Mouse (Mus musculus) cerebellum, adult 18-20 months (tissue): ENCODE results near the gene Nup93.

Source experiments
- DNase-seq, 2 experiments: peaks; one replicate each; pipeline ENCODE4 v3.0.0; 2021

The Nup93 gene

DNA sequence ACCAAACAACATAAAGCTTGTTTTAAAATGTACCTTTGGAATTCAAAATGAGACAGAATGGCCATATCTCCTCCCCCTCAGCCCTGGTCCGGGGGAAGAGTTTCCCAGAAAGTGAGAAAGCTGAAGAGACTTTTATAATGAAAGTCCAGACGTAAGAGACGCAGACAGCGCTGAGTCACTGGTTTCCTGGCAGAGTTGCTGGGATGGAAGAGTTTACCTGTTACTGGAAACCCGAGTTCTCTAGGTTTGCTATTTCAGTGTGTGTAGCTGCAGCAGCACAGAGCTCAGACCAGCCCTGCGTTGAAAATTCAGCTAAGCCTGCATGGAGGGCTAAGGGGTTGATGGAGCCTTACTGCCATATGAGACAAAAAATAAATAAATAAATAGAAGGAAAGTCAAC lies 108.7 kb downstream of the Nup93 start:
- DNase-seq = no peak

DNA sequence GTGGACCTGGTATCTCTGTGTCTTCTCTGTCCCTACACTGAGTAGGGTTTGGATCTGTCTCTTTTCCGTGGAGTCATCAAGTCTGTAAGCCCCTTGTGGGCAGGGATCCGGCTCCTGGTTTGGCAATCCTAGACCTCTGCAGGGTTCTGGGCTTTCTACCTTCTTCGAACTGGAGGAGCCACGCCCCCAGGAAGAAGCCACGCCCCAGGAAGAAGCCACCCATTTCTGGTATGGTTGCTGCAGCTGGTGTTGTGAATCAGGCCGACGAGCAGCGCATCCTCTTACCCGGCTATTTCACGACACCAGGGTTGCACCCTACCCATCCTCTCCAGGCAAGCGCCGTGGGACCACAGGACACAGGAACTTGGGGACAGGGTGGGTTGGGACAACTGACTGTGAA lies 109.7 kb downstream of the Nup93 start:
- DNase-seq = no peak

DNA sequence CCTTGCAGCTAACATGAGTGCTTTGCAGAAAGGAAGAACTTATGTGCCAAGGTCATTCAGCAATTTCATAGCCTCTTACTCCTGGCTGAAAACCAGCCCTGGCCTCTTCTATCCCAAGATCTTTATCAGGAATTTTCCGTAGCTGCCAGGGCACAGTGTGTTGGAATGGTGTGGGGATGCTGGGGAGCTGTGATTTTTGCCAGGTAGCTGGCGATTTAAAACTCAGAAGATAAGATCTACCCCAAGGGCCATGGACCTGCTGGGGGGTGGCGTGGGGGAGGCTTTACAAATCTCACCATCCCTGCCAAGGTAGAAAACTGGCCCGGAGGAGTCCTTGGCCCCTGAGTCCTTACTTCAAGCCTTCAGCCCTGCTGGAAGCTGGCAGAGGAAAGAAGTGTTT lies 111.7 kb downstream of the Nup93 start:
- DNase-seq = no peak

DNA sequence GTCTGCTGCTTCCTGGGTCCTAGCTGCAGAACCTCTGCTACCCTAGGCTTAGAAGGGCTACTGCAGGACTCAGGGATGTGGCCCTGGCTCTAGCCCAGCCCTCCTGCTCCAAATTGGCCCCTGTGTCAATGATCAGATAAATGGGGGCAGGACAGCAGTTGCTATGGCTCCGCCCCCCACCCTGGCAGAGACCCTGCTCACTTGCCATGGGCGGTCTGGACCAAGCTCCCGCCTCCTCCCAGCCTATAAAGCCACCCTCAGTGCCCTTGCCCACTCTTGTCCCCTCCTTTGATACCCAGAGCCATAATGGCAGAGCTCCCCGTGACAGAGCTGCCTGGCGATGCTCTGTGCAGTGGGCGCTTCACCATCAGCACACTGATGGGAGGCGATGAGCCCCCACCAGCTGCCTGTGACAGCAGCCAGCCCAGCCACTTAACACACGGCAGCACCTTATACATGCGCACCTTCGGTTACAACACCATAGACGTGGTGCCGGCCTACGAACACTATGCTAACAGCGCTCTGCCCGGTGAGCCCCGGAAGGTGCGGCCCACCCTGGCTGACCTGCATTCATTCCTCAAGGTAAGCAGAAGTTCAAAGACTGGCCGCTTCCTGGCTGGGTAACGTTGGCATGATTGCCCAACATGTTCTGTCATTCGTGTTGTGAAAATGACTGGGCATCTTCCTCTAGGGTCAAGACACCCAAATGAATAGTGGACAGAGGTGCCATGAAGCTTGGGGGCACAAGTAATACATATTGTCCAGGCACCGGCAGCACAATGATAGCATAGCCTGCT lies 114.8 kb downstream of the Nup93 start, which contains the start of gene Slc12a3:
Gene Slc12a3 (plus strand): TSS at position 270 of the 797 bp plus-strand sequence.
- DNase-seq = no peak

DNA sequence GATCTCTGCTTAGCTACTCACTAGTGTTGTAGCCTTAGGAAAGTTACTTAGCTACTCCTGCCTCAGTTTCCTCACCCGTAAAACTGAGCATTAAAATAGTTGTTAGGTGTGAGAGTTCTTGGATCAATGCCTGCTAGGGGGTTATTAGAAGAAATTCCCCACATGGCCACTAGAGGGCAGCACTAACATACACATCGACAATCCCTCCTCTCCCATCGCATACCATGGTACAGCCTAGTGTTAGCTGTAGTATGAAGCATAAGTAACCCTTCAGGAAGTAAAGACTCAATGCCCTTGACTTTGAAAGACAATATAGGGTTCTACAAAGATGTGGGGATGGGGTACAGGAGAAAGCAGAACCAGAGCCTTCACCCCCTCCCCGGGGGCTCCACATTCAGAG lies 116.4 kb downstream of the Nup93 start:
- DNase-seq = peak; percentile 32 to 54

DNA sequence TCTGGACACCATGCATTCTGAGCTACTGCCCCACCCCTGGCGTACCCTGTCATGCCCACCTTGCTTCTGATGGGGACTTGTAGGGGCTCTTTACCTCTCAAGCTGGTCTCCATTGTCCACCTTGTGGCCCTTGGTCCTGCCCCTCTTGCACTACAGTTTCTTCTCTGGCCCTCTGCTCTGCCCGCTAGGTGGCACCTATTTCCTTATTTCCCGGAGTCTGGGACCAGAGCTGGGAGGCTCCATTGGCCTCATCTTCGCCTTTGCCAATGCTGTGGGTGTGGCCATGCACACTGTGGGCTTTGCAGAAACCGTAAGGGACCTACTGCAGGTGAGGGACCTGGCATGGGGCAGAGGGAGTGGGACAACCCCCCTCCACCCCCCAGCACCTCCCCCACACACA lies 119.0 kb downstream of the Nup93 start:
- DNase-seq = no peak

DNA sequence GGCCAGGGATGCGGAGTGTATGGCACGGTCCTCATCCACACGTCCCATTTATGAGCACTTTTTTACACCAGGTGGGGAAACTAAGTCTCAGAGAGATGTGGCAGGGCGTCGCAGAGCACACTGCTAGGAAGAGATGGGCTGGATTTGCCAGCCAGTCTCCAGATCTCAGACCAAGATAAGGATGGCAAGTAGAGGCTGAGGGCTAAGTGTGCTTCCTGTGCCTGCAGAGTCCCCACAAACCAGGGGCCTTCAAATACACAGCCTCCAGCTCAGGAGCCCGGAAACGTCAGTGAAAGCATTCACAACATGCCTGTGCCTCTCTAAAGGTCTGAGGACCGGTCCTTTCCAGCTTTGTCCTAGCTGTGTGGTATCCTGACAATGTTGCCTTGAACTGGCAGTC lies 123.2 kb downstream of the Nup93 start:
- no peak for DNase-seq

DNA sequence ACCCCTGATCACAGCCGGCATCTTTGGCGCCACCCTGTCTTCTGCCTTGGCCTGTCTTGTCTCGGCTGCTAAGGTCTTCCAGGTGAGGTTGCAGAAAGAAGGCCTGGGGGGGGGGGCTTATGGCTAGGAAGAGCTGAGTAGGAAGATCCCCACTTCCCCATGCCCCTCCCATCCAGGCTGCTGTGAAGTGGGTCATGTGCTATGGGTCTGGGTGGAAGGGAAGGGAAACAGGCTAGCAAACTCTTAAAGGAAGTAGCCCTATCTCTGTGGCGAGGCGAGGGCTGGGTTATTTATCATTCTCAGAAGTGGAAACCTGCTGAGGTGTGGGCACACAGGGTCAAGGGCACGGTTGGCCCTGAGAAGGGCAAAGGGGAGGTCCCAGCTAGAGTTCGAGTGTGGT lies 126.4 kb downstream of the Nup93 start:
- DNase-seq = no peak

DNA sequence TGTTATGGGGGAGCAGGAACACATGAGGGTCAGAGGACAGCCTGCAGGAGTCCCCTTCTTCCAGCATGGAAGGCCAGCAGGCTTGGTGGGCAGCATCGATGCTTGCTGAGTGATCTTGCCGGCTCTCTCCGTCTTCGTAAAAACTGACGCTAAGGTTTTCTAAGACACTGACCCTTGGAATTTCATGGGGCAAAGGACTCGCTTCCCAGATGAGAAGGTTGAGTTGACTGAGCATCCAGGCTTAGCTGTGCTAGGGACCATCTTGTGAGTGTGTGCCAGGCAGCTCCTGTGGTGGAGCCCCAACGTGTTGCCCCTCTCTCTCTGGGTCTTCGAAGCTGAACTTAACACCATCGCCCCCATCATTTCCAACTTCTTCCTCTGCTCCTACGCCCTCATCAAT lies 128.3 kb downstream of the Nup93 start:
- DNase-seq = no peak

DNA sequence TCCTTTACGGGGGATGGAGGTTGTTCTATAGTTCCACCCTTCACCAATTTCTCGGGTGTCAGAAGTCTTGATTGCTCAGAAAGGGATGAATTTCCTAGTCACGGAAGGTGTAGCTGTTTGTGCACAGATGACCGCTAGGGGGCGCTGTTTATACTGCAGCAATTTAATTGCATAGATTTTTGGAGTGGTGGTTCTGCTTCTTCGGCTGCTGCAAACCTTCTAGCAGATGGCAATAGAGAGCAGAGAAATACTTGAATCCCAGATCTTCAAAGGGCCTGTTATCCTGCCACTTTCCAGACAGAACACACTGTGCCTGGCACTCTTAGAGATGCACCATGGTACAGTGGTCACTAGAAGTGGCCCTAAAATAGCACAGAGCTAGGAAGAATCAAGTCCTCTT lies 128.9 kb downstream of the Nup93 start:
- DNase-seq = peak; percentile 69 to 80

DNA sequence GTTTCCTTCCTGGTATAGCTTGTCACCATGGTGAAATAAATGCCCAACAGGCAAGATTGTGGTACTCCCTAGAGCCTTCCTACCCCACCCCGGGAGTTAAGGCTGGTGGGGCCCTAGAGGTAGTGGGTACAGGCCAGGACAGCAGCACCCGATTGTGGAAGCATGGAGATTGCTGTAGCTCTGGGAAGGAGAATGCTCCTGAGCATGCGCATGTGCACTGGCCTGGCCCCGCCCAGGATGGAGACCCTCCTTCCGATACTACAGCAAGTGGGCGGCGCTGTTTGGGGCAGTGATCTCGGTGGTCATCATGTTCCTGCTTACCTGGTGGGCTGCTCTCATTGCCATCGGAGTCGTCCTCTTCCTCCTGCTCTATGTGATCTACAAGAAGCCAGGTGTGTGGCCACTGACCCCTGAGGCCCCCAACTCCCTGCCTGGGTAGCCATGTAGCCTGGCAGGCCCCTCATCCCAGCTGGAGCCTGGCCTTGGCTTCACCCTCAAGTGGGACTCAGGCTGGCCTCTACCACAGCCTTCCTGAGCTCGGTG lies 129.5 kb downstream of the Nup93 start:
- no peak for DNase-seq

DNA sequence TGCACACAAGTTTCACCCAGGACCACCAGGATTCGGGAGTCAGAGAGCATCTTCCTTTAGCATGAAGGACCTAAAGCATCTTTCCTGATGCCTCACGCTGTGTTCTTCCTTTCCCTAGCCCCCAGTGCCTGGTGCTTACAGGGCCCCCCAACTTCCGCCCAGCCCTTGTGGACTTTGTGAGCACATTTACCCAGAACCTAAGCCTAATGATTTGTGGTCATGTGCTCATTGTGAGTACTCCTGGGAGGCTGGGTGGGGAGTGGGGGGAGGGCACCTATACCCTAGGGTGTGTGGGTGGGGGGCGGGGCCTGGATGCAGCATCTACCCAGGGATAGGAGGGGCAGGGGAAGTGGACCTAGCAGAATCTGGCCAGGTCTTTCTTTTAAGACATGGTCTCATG lies 131.3 kb downstream of the Nup93 start:
- no peak for DNase-seq

DNA sequence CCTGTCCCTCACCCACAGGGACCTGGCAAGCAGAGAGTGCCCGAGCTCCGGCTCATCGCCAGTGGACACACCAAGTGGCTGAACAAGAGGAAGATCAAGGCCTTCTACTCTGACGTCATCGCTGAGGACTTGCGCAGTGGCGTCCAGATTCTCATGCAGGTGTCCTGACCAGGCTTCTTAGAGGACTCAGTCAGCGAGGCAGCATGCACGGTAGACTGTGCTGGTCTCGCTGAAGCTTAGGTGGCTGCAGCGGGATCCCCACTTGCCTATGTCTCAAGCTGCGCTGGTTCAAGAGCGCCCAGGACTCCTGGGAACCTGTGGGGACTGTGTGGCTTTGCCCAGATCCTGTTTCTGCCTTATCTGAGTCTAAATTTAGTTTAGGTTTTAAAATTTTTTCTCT lies 131.9 kb downstream of the Nup93 start:
- DNase-seq = no peak

DNA sequence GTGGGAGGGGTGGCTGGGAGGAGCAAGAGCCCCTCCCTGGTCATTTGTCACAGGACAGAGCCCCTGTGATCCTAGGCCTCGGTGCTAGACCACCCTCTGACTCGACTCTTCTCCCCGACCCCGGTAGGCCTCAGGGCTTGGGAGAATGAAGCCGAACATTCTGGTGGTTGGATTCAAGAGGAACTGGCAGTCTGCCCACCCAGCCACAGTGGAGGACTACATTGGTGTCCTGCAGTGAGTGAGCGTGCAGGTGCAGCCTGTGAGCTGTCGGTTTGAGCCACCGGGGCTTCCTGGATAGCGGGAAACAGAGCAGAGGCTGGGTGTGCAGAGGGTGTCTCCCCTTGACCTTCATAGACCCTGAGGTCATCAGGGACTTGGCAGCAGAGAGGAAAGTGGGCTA lies 134.1 kb downstream of the Nup93 start:
- no peak for DNase-seq

DNA sequence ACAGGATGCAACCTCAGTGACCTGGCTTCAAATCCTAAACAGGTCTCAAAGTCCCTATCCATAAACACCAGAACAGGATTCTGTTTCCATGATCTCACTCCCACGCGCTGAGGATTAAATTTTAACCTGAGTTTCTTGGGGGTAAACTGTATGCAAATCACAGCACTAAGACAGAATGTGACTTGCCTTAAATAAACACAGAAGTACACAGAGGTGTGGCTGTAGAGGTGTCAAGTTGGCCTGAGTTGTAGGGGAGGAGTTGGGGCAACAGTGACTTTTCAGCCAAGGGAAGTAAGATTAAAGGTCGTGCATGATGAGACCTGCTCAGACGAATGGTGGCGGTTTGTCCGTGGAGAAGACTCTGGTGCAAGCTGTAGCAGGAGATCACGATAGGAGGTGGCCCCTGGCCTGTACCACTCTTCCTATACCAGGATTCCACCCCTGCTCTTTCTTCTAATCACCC lies 139.7 kb downstream of the Nup93 start:
- DNase-seq = no peak

DNA sequence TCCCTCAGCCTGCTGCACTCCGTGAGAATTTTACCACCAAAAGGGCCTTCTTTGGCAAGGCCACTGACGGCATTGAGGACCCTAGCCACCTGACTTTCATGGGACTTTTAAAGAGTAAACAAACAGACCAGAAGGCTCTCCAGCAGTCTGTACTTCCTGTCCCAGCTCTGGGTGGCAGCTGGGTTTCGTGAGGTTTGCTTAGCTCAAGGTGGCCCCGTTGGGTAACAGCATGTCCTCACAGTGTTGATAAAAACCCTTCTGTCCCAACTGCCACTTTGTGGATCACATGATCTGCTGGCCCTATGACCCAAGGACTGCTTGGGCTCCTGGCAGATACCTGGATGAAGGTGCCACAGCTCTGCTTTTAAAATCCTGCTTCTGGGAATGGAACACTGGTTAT lies 140.2 kb downstream of the Nup93 start:
- DNase-seq = no peak

DNA sequence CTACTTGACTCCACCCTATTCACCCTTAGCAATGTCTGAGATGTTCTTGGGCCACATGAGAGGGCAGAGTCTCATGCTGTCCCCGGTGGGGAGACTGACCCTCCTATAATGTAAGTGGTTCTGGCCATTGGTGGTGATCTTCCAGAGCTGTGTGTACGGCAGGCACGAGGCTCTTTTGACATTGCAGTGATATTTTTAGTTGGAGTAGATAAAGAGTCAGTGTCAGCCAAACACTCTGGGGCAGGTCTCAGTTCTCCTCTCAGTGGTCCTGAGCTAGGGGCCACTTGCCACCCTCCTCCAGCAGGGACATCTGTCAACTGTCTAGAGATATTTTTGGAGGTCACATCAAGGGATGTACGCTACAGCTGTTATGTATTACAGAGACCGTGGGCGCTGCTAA lies 142.9 kb downstream of the Nup93 start:
- DNase-seq = no peak

DNA sequence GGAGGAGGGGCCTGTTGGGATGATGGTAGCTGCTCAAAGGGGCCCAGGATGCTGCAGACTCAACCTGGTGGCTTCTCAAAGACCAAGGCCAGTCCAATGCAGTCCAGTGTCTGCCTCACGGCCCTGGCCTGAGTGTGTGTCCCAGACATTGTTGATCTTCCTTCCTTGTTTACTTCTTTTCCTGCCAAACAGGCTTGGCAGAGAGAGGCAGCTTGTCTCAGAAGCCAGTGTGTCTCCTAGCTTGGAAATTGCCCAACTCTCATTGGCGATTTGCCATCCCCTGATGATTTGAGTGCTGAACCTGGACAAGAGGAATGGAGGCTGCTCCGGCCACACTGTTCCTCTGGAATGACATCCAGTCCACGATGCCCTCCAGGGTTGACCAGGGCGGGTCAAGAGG lies 144.2 kb downstream of the Nup93 start:
- DNase-seq = peak; percentile 75 to 79

DNA sequence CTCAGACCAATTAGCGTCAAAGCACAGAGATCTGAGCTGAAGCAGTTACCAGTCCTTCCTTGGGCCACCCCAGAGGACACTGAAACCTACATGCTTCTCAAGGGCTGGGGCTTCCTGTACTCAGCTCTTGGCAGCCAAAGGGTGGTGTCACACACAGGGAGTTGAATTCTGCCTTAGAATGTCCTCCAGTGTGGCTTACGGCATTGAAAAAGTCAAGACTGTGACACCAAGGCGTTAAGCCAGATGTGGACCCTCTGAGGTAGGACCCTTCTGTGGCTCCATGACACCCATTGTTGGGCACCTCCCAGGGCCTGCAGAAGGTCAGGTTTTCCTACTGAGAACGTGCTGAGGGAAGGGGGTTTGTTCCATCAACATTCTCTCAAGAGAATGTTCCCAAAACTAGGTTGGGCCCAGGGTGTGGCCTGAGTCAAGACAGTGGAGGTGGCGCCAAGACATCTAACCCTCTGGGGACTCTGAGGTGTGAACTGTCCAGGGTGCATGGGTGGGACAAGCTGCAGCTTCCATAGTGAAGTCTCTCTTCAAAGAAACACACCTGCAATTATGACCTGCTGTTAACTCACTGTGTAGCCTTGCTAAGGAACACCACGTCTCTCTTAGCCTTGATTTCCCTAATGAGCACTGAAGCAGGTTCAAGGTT lies 147.5 kb downstream of the Nup93 start:
- no peak for DNase-seq

DNA sequence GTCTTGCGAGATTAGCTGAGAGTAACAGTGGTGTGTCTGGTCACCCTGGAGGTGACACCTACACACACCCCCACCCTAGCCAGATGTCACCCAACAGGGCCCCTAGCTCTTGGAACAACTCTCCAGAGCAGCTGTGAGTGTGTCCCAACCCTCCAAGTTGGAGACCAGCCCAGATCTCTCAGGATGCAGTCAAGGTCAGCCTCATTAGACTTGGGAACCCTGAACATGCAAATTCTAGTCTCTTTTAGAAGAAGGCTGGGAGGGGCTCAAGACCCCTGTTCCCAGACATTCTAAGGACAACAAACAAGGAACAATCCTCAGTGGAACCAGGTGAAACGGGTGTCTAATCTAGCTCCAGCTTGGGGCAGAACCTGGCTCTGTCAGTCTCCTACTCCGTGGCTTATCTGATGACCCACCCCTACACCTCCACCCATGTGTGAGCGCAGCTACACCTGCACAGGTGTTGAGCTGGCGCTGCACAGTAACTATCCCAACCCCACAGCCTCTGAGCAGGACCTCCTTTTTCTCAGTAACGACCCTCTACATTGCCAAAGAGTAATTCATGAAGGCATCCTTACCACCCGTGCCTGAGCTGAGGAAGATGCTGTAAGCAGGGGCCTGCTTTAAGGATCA lies 148.4 kb downstream of the Nup93 start:
- no peak for DNase-seq

DNA sequence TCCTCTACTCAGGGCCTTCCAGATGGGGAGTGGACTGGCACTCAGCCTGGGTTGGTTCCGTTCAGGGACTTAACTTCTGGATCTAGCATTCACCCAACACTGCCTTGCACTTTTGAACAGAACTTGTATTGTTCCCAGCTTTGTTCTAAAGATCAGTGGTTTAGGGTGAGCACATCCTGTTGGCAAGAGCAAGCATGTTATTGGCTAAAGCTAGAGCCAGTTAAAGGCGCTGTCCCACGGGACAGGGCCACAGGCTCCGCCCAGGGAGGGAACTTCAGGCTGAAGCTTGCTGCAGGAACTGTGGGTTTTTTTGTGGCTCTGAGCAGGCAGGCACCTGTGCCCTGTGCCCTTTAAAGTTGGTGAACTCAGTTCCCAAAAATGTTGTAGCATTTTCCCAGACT lies 148.9 kb downstream of the Nup93 start:
- no peak for DNase-seq

DNA sequence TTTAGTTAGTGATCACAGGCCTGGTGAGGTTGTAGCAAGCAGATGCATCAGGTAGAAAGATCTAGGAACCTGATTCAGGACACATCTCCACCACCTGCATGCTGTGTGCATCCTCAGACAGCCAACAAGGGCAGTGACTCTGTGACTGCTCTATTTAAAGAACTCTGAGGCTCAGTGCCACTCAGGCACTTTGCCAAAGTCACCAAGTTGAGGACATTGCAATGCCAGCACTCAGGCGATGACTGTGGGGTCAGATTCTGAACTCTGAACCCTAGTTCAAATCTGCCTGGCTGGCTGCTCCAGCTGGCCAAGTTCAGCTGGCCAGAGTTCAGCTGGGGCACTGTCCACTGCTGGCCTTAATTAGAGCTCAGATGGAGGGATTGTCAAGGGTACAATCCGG lies 149.5 kb downstream of the Nup93 start:
- DNase-seq = peak; percentile 21 to 28

DNA sequence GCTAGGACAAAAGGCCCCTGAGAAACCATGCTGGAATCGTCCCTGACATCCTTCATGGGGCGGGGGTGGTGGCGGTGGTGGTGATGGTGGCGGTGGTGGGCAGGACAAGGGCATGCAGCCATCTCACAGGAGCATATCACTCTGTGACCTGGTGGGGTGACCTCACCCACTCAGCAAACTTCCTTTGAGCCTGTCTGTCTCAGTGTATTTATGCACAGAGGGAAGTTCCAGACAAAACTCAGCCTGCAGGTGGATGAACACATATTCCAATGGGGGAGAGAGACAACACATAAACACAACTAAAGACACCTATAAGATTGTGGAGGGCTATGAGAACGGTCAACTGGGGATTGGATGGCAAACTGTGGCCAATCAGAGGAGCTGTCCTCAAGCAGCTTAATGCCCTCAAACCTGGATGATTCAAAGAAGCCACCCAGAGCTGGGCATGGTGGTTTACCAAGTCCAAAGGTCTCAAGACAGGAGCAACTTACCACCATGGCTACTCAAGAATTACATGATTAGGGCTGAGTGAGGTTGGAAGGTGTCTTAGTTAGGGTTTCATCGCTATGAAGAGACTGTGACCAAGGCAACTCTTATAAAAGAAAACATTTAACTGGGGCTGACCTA lies 150.4 kb downstream of the Nup93 start:
- no peak for DNase-seq
